Mouse (Mus musculus) telencephalon, adult 2 months (tissue): Measurements from ENCODE around the gene Dlx4.

Experiments
- DNase-seq: peaks from one replicate; pipeline ENCODE4 v3.0.0-alpha.2; 2011; ENCODE audit warnings: low read depth, low spot score

The Dlx4 gene

GRCm38 (mm10) chr11:95145851-95146403, at the start of gene Dlx4:
Gene Dlx4 (minus strand): TSS chr11:95146263.
- no peak for DNase-seq

GRCm38 (mm10) chr11:95189863-95190262, 43.8 kb upstream of the Dlx4 start:
- DNase-seq: no peak

- no peak for DNase-seq
Observed at GRCm38 (mm10) chr11:95186826-95187225, 40.8 kb upstream of the Dlx4 start.

GRCm38 (mm10) chr11:95185700-95186099, 39.6 kb upstream of the Dlx4 start:
- DNase-seq: no peak

GRCm38 (mm10) chr11:95184561-95184960, 38.5 kb upstream of the Dlx4 start:
- no peak for DNase-seq

- DNase-seq: no peak
Observed at GRCm38 (mm10) chr11:95179311-95179710, 33.2 kb upstream of the Dlx4 start.

- no peak for DNase-seq
Observed at GRCm38 (mm10) chr11:95165857-95166256, 19.8 kb upstream of the Dlx4 start.

- DNase-seq: no peak
Observed at GRCm38 (mm10) chr11:95161708-95162107, 15.6 kb upstream of the Dlx4 start.

GRCm38 (mm10) chr11:95160693-95161092, 14.6 kb upstream of the Dlx4 start:
- no peak for DNase-seq

GRCm38 (mm10) chr11:95159763-95160371, 13.8 kb upstream of the Dlx4 start:
- no peak for DNase-seq

GRCm38 (mm10) chr11:95157872-95158271, 11.8 kb upstream of the Dlx4 start:
- no peak for DNase-seq

GRCm38 (mm10) chr11:95157356-95157755, 11.3 kb upstream of the Dlx4 start:
- no peak for DNase-seq

GRCm38 (mm10) chr11:95155511-95155910, 9.4 kb upstream of the Dlx4 start:
- no peak for DNase-seq

- no peak for DNase-seq
Observed at GRCm38 (mm10) chr11:95153681-95154080, 7.6 kb upstream of the Dlx4 start.

- no peak for DNase-seq
Observed at GRCm38 (mm10) chr11:95153116-95153515, 7.1 kb upstream of the Dlx4 start.

- no peak for DNase-seq
Observed at GRCm38 (mm10) chr11:95150269-95151049, 4.4 kb upstream of the Dlx4 start.

- DNase-seq: no peak
Observed at GRCm38 (mm10) chr11:95149462-95150268, 3.6 kb upstream of the Dlx4 start.

GRCm38 (mm10) chr11:95148754-95149153, 2.7 kb upstream of the Dlx4 start:
- no peak for DNase-seq

- DNase-seq: no peak
Observed at GRCm38 (mm10) chr11:95144946-95145483, 1.0 kb downstream of the Dlx4 start.

GRCm38 (mm10) chr11:95144091-95144945, 1.7 kb downstream of the Dlx4 start:
- no peak for DNase-seq

GRCm38 (mm10) chr11:95143663-95144062, 2.4 kb downstream of the Dlx4 start:
- no peak for DNase-seq
